Mouse (Mus musculus) 3T3-L1 (cell line): Measurements from ENCODE around the gene 2210010C04Rik.
A peak's percentile ranks its signal among the peaks of the same experiment; 100 is the strongest.

Source experiments
- DNase-seq: peaks from one replicate; pipeline ENCODE4 v3.0.0-alpha.2; 2015; ENCODE audit warnings: low read depth, low spot score

2210010C04Rik gene

DNA sequence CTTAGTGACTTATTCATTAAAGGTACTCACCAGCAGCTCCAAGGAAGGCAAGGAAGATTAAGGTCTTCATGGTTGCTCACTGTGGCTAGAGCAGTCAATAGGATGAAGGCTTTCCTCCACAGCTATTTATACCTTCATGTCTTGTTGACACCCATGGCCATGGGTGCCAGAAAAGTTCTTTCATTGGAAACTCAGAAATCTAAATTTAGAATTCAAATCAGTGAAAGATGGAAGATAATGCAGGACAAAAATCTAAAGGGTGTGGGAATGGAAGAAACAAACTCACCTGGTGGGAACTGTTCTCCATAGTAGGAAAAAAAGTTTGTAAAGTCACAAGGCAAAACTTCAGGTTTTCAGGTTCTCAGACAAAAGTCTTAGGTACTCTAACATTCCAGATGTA, at the start of gene 2210010C04Rik:
2210010C04Rik (minus strand) TSS at position 101 of the 400 bp plus-strand sequence.
- DNase-seq, result no peak

DNA sequence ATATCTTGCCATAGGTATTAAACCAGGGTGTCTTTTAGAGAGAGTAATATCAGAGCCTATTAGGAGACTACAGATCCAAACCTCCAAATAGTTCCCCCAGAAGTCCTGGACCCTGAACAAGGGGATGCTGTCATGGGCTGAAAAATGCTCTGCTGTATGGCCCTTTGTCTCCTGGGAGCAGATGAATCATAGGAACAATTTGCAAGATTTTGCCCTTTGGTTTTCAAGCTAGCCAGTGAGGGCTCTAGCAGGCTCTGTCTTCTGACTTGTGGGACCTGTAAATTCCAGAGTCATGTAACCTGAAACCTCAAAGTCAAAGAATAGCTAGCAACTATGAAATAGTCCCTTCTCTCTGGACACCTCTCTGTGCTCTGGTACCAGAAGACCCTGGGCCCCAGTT, 44.8 kb upstream of the 2210010C04Rik start:
- peak; percentile 90 for DNase-seq

DNA sequence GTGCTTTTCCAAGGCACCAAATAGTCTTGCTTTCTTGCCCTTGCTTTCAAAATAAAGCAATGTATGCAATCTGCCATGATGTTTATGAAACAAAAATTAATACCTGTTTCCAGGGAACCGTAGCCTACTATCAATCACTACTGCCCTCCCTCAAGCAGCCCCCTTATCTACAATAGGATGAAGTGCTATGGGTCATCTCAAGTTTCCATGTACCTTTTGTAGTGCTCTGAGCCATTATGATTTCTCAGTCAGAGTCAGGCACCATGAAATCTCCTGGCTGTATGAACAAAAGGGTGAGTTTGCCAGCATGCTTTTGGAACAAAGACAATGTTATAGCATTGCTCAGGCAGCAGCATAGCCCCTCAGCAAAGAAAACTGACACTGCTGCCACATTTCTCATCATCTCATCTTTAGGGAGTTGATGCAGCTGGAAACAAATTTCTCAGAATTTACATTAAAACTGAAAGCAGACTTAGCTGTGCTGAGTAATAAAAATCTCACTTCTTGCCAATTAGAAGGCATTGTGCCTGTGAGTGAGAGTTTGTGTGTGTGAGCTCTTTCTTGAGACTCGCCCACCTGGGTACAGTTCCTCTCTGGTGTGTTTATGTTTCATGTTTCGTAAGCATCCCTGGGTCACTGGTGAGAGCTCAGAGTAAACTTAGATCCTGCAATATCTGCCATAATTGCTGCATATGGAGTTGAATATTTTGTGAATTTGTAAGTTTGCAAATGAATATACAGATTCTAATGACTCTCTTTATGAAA, 43.4 kb upstream of the 2210010C04Rik start:
- peak; percentile 47 for DNase-seq

DNA sequence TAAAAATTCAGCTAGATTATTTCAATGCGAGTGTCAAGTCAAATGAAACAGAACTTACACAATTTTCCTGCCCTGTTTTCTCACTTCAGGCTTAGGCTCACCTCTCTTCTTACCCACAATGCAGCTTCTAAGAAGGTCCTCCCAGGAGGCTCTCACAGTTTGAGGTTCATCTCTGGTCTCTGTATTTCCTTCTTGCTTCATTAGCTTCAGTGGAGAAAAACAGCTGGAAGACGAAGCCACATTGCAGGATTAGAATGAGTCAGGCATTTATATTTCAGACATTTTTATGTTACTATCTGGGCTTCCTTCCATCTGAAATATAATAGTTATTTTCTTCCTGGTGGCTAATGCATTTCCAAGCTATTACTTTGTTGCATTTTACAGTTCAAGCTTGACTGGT, 40.4 kb upstream of the 2210010C04Rik start:
- peak; percentile 58 for DNase-seq

DNA sequence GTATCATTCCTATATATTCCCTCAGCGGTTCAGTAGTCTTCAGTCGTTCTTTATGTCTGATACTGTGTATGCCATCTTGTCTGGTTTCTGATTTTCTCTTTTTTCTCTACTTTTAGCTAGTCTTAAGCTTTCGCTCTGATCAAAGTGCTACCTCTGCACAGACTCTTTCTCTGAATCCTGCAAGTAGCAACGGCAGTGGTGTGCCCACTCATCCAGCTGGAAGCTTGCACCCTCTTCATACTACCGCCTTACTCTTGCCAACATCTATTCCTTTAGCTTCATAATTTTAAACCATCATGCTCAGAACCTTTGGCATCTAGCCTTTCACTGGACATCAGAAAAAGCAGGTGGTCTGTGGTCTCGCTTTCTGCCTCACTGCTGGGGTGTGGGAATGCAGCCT, 28.0 kb upstream of the 2210010C04Rik start:
- no peak for DNase-seq

DNA sequence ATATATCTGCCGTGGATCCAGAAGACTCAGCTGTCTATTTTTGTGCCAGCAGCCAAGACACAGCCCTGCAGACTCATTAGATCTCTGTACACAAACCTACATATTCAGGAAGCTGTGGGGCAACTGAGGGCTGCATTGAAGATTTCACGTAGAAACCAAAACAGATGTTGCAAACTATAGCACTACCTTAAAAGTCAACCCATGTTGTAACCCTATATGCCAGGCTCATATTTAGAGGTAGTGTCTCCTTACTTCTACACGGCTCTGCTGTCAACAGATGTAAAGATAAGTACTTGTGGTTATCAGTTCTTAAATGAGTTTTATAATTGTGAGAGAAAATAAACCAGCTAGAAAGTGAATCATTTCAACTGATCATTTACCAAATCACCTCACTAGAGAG, 27.4 kb upstream of the 2210010C04Rik start:
- no peak for DNase-seq

DNA sequence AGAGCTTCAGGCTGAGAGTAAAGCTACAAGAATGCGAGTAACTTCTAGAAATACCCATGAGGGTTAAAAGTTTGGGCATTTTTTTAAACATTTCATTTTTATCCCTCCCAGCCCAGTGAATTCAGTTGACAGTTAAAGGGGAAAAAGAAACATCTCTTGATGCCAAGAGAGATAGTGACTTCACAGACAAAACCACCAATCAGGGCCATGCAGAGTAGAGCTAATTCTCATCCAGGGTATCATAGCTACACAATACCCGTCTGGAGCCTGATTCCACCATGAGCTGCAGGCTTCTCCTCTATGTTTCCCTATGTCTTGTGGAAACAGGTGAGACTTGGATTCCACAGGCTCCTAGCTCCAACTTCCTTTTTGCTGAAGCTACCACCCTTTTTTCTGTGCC, 26.8 kb upstream of the 2210010C04Rik start:
- no peak for DNase-seq

DNA sequence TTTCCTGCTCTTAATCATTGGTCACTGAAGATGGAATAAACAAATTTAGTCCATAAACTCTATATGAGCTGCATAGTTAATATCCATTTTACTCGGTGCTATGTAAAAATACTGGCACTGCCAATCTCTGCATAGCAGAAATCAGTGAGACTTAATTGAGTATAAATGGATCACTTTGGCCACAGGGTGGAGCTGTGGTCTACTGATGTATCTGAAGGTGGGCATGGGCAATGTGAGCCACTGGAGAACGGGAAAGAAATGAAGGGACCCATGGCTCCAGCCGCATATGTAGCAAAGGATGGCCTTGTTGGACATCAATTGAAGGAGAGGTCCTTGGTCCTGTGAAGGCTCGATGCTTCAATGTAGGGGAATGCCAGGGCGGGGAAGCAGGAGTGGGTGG, 25.8 kb upstream of the 2210010C04Rik start:
- peak; percentile 41 for DNase-seq

DNA sequence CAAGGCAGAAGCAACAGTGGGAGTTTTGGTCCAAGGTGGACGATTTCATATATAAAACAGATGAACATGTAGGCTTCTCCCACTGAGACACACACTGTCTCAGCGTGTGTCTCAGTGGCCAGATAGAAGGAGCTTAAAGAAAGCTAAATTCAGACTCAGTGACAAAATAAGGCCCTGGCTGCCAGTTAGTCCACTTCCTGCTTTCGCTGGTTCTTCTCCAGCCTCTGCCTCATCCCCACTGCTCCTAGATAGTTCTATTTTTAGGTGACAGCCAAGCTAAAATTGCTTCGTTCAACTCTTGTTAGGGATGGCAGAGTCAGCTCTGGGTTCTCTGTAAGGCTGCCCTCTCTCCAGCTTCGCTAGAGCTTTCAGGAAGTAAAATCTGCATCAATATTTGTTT, 22.3 kb upstream of the 2210010C04Rik start:
- no peak for DNase-seq

DNA sequence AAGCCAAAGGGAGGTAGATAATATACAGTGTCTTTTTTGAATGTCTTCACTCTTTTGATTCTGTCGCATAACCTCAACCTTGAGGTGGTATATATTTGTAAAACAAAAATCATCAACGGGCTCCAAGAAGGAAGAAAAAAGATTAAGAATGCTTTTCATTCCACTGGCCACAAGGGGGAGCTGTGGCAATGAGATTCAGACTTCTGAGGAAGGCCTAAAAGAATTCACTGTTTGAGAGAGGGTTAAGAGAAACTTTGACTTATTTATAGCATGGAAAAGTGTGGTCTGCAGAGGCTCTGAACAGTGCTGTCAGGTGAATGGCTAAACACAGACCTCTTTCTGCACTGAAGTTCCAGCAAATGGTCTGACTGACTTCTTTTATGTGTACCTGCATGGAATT, 20.3 kb upstream of the 2210010C04Rik start:
- DNase-seq, result peak; percentile 79

DNA sequence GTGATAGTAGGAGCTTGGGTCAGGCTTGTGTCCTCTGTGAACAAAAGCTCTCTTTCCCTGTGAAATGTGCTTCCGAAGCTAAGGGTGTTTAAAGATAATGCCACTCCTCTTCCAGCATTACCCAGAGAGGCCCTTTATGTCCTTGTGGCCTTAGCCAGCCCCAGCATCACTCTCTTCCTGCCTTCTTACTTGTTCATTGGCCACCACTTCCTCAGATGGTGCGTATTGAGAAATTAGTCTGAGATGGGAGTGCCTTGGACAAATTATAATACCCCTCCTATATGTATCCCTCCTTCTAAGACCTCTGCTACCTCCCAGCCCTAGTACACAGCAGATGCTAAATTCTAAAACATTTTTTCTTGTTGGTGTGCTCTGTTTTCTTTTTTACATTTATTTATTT, 19.1 kb upstream of the 2210010C04Rik start:
- DNase-seq, result no peak

DNA sequence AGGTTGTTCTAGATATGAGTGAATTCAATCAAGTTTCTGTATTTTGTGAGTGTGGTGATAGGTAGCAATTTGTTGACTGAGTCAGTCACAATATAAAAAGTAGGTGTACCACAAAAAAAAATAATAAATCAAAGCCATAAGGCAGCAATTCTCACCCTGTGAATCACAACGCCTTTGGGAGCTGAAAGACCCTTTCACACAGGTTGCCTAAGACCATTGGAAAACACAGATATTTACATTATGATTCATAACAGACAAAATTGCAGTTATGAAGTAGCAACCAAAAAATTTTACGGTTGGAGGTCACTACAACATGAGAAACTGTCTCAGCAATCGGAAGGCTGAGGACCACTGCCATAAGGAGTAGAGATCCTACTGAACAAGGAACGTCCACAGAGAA, 16.5 kb upstream of the 2210010C04Rik start:
- peak; percentile 62 for DNase-seq

DNA sequence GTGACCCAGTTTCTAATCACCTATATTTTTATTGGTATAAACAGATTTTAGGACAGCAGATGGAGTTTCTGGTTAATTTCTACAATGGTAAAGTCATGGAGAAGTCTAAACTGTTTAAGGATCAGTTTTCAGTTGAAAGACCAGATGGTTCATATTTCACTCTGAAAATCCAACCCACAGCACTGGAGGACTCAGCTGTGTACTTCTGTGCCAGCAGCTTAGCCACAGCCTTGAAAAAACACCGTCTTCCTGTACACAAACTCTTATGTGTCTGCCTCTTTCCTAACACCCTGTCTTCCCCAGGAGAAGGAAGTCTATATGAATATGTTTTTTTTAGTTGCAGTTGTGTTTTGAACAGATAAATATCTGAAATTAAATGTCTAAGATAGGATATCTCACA, 13.3 kb upstream of the 2210010C04Rik start:
- DNase-seq, result peak; percentile 83

DNA sequence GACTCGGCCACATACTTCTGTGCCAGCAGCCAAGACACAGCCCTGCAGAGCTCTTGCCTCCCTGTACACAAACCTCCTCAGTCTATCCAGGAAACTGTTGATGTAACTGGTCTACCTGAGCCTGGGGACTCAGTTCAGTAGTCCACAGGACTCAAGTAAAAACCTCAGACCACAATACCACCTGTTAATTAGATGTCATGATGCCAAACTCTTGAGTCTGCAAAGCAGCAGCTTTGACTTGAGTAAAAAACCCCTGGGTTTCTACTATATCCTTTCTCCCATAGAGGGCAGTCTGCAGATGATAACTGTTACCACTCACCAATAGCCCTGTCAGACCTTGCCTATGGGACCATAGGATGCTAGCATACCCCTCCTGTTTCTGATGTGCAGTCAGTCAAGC, 12.7 kb upstream of the 2210010C04Rik start:
- peak; percentile 48 for DNase-seq

DNA sequence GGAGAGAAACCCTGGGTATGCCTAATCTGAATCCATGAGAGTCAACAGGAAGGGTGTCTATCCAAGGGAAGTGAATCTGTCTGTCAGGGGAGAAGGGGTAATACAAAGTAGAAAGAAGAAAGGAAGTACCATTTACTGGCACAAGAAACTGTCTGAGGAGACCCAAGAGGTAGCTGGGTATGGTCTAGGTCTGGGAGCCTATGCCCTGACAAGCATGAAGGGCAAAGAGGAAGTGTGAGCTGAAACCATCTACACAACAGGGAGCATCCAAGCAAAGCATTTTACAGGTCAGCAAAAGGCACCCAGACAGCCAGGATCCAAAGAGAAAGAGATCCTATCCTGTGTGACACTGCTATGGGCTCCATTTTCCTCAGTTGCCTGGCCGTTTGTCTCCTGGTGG, 11.9 kb upstream of the 2210010C04Rik start:
- DNase-seq, result no peak

DNA sequence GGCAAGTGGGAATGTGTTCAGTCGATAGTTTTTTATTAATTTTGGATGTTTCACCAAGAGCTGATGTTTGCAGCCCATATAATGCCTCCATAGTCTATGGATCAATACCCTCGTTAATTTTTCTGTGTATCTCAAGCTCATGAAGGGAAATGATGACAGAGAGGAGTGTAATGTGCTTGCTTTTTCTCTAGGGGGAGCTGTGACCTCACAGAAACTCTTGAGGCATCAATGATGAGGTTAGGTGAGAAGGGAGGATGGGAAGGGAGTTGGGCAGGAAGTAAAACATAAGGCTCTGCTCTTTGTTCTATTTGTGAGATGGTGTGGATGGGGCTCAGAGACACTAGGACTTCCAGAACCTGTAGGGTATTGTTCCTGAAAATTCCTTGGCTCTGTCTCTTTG, 11.2 kb upstream of the 2210010C04Rik start:
- peak; percentile 62 for DNase-seq

DNA sequence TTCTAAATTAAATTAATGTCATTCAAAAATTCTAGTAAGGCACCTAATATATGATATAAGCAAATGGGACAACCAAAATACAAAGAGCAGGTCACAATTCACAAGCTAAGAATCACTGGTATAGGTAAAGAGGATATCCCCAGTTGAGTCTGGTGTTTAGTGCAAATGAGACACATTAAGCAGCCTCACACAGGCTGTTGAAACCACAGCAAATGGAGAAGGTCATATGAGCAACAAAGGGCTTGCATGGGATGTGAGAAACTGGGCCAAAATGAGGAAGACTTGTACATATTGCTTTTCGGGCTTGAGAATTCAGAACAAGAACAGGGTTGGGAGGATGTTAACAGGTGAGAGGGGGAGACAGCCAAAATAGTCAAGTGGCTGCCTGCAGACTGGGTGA, 9.4 kb upstream of the 2210010C04Rik start:
- DNase-seq, result no peak

DNA sequence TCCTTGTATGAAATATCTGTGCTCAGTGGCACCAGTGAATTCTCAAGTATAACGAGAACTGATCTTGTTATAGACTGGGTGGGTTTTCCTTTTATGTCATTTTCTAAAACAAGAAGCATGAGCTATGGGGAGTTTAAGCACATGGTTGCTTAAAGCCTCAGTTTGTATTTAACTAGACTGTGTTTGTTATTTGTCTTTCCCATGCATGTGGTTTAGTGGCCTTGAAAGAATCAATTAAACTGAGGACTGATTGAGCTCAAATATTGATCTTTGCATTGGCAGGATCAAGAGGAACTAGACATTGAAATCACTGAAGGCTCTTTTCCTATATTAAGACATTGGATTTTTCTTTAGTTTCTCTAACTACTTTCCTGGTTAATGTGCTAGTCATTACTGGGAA, 9.0 kb upstream of the 2210010C04Rik start:
- DNase-seq, result no peak

DNA sequence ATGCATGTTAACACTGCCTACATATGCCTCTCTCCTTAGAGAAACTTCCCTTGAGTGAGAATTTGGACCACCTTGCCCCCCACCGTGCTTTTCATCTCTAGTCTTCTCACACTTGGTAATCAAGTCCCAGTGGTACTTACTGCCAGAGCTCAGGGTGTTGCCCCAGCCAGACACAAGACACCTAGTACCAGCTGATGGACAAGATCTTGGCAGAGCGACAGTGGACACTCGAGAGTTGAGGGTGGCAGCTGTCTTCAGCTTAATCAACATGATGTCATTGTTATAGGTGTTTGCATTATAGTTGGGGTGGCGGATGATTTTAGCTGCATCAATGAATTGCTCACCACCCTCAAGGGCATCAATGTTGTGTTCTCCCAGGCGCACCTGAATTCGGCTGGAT, 2.5 kb downstream of the 2210010C04Rik start:
- no peak for DNase-seq

DNA sequence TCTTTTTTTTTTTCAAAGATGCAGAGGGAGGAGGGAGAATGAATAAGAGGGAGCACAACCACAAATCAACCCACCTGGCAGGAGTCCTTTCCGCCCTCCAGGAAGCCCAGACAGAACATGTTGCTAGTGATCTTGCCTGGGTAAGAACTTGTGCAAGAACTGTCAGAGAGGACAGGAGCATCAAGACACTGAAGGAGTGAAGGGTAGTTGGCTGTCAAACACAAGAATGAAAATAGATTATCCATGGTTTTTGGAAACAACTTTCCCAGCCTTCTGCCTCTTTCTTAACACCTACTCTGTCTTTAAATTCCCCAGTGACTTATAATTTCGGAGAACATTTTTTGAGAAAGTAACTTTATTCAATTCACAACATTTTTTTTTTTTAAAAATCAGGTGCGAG, 3.1 kb downstream of the 2210010C04Rik start:
- no peak for DNase-seq

DNA sequence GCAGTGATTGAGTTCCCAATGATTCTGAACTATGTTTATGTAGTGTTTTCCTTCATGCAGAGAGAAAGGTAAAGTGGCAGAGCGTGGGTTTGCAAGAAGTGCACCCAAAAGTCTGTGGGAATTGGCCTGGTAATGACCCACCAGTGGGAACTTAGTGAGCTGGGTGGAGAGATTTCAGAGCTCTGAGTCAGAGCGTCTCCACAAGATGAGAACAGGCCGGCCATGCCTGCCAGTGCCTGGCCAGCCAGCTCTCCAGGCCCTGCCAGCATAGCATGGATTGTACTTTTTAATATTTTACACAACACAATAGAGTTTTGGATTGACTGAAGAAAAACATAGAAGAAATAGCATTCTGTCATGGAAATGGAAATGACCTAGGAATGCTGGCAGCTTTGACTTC, 4.5 kb downstream of the 2210010C04Rik start:
- DNase-seq, result peak; percentile 57

DNA sequence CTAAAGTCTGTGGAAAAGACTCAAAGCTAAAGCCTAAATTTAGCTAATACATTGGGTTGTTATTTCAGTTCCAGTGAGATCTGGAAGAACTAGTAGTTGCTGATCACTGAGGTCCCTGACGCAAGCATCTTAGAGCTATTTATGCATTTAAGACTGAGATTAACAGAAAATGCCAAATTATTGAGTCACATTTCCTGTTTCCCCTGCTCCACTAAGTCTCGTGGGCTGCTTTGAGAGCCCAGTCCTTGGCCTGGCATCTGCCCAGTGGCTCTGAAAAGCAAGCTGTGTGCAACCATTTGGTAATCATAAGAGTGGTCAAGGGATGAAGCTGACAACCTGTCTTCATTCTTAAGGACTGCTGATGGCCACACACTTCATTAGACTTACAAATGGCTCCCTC, 8.3 kb downstream of the 2210010C04Rik start:
- DNase-seq, result peak; percentile 97

DNA sequence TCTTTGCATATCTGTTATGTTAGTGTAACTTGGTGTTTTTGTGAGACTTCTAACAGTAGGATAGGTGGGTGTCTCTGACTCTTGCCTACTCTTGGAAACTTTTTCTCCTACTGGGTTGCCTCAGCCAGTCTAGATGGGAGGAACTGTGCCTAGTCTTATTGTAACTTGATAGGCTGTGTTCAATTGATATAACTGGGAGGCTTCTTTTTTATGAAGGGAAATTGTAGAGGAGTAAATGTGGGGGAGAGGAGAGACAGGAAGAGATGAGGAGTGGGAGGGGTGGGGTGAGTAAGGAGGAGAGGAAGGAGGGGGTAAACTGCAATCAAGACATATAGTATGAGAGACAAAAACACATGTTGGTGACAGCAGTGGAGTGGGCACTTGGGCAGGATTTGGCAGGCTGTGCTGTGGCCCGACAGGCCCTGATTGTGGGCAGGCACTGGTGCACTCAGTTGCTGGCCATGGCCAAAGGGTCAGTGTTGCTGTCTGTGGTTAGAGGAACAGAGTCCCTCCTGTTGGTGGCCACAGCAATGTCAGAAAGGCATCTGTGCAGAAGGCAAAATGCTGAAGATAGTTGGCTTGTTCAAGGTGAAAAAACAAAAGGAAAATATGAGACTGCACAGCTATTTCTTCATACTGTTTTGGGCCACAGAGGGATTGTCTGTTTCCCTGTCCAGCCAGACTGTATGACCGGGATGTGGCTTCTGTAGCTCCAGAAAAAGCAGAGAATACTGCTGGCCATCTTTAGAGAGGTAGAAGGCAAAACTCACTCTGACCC, 9.2 kb downstream of the 2210010C04Rik start:
- peak; percentile 59 for DNase-seq
